In the genomic region with DNA sequence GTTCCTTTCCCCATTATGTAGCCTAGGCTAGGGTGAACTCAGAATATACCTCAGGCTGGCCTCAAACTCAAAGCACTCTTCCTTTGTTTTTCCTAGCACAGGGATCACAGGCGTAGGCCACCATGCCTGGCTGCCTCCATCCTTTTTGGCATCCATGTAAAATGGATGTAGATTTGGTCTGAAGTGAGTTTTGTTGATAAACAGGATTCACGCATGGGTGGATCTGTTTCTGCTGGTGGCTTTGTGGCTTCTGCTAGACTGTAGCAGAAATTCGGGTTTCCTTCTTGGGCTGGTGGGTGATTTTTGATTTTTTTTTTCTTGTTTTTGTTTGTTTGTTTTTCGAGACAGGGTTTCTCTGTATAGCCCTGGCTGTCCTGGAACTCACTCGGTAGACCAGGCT, we compare ENCODE assay signal across 17 mouse cellular contexts. TPM values are rescaled to one million over a fixed set of nuclear protein-coding genes. Genes with fewer than 3 reads are reported as not detected.
A peak's percentile ranks its signal among the peaks of the same experiment; 100 is the strongest.
DNase-seq lines count a peak whose midpoint lies in the region; ATAC-seq lines count a peak whose summit lies in the region.
"Had no signal": no experiment of that assay in that cellular context is flagged by ENCODE, and none has a peak within 500 bp of the region (broad histone marks: within the 10 kb centered on the region; RNA-seq: fewer than 3 reads in every experiment).

No protein-coding gene starts in this region.

- ATAC-seq in neutrophil, adult 5-6 weeks (ENCODE audit: extremely low read depth, insufficient number of reproducible peaks, low FRiP score, poor library complexity, severe bottlenecking) = peak; percentile 18; the same call in 1 of the 2 replicates
- ATAC-seq: activated CD4-positive, CD25-positive, alpha-beta regulatory T cell, adult 4 months; forebrain, embryonic 13.5 days; forebrain, embryonic 15.5 days; forebrain, postnatal 0 days; Patski had no signal

- DNase-seq in A20 (ENCODE audit: low read depth, low spot score) = peak; percentile 87
- DNase-seq in B cell, adult 2 months = peak; percentile 63 to 65
- no peak for DNase-seq in frontal cortex, adult 2 months (ENCODE audit: extremely low spot score in 1 of 2, low spot score in 1 of 2)
- no peak for DNase-seq in urinary bladder, postnatal 25 days (ENCODE audit: low spot score)
- DNase-seq in adrenal gland, postnatal 36 days = no peak
- DNase-seq: adrenal gland, postnatal 10 days; adrenal gland, postnatal 25 days; cerebellum, adult 11-12 months; cerebellum, adult 2 months; cerebellum, adult 9-10 months; cerebellum, postnatal 25 days; forebrain, postnatal 0 days had no signal

RNA-seq across cellular contexts. Expression of gene Nrxn2, which starts 8.6 kb away (rescaled TPM):
- total RNA-seq in neutrophil, adult 5-6 weeks (2017) = 0.70 and 3.4 TPM in 2 replicates
- polyA plus RNA-seq in frontal cortex, adult 2 months (2012; rRNA removed) = 393 and 395 TPM in 2 replicates
- total RNA-seq in adrenal gland, postnatal 36 days (2021) = 1 to 10 TPM; 9.2 TPM
- polyA plus RNA-seq: Patski had no signal

RNA-seq across cellular contexts. Expression of gene Rasgrp2, which starts 10.8 kb away (rescaled TPM):
- total RNA-seq in neutrophil, adult 5-6 weeks (2017) = 447 and 491 TPM in 2 replicates
- 70.0 and 74.0 TPM in 2 replicates for polyA plus RNA-seq in frontal cortex, adult 2 months (2012; rRNA removed)
- 10 to 100 TPM; 28.7 to 34.4 TPM for total RNA-seq in adrenal gland, postnatal 36 days (2021)

RNA-seq across cellular contexts. Expression of gene Pygm, which starts 25.7 kb away (rescaled TPM):
- total RNA-seq in neutrophil, adult 5-6 weeks (2017) = 8.7 and 14.1 TPM in 2 replicates
- 39.0 and 54.8 TPM in 2 replicates for polyA plus RNA-seq in frontal cortex, adult 2 months (2012; rRNA removed)
- 100 to 1,000 TPM in 1 of 2 experiments, 10 to 100 TPM in 1; 75.6 to 124 TPM for total RNA-seq in adrenal gland, postnatal 36 days (2021)

RNA-seq across cellular contexts. Expression of gene Sf1, which starts 46.4 kb away (rescaled TPM):
- total RNA-seq in neutrophil, adult 5-6 weeks (2017) = 370 and 400 TPM in 2 replicates
- 179 and 186 TPM in 2 replicates for polyA plus RNA-seq in frontal cortex, adult 2 months (2012; rRNA removed)
- 100 to 1,000 TPM; 169 to 224 TPM for total RNA-seq in adrenal gland, postnatal 36 days (2021)

Comparison
In these comparisons a context has a peak if more than half of its experiments do, and no peak if none do; other contexts are left out.
1. DNase-seq: peak in A20 (single experiment) and B cell, adult 2 months (2 of 2); none in frontal cortex, adult 2 months (0 of 2), urinary bladder, postnatal 25 days (single experiment) and adrenal gland, postnatal 36 days (0 of 2).
2. RNA of gene Rasgrp2, which starts 10.8 kb away (total RNA-seq): 447 to 491 TPM in neutrophil, adult 5-6 weeks; 28.7 to 34.4 TPM in adrenal gland, postnatal 36 days; every median in the first group is over 10 times any median in the second.